Mouse (Mus musculus) cerebellum, adult (tissue): ENCODE data around the gene Fam98c.
"Not testable (repeated sequence)": the region's sequence is repeated elsewhere in the genome, so short reads cannot be mapped to it uniquely, and the experiment has no call there.

Source experiments
- ATAC-seq: cut with Nextera tagmentation; 2 replicates; pipeline ENCODE4 v1.9.2; 2017; ENCODE audit warnings: mild to moderate bottlenecking, moderate library complexity, mixed read lengths; ENCODE audit not compliant: insufficient number of reproducible peaks, low FRiP score, low TSS enrichment

Fam98c gene

GRCm38 (mm10) chr7:29155838-29156782 is at the start of gene Fam98c:
TSS of gene Fam98c (minus strand) at chr7:29156234.
- ATAC-seq = peak; percentile 80

- no peak for ATAC-seq
Observed at GRCm38 (mm10) chr7:29202577-29202976, 46.5 kb upstream of the Fam98c start.

GRCm38 (mm10) chr7:29194230-29194629 is 38.2 kb upstream of the Fam98c start:
- not testable (repeated sequence) for ATAC-seq

GRCm38 (mm10) chr7:29181323-29181722 is 25.3 kb upstream of the Fam98c start:
- not testable (repeated sequence) for ATAC-seq

GRCm38 (mm10) chr7:29180854-29181236 is 24.8 kb upstream of the Fam98c start:
- no peak for ATAC-seq

- ATAC-seq = peak; percentile 96
Observed at GRCm38 (mm10) chr7:29180077-29180853, 24.2 kb upstream of the Fam98c start, which contains the start of gene Psmd8. TSS of gene Psmd8 (minus strand) at chr7:29180701.

- no peak for ATAC-seq
Observed at GRCm38 (mm10) chr7:29179323-29179722, 23.3 kb upstream of the Fam98c start.

GRCm38 (mm10) chr7:29178106-29178505 is 22.1 kb upstream of the Fam98c start:
- no peak for ATAC-seq

GRCm38 (mm10) chr7:29172390-29173016 is 16.5 kb upstream of the Fam98c start:
- ATAC-seq = no peak

- ATAC-seq = no peak
Observed at GRCm38 (mm10) chr7:29171562-29172097, 15.6 kb upstream of the Fam98c start.

GRCm38 (mm10) chr7:29170755-29171561 is 14.9 kb upstream of the Fam98c start:
- ATAC-seq = no peak

- ATAC-seq = no peak; the same call in 1 of the 2 replicates
Observed at GRCm38 (mm10) chr7:29170066-29170754, 14.2 kb upstream of the Fam98c start, which contains the start of the genes Ggn and Spred3. TSS of gene Ggn (plus strand) at chr7:29170210. TSS of gene Spred3 (minus strand) at chr7:29170411.

GRCm38 (mm10) chr7:29169231-29170065 is 13.4 kb upstream of the Fam98c start:
- peak; percentile 80 for ATAC-seq

GRCm38 (mm10) chr7:29168791-29169230 is 12.8 kb upstream of the Fam98c start:
- ATAC-seq = no peak

- ATAC-seq = no peak
Observed at GRCm38 (mm10) chr7:29168121-29168695, 12.2 kb upstream of the Fam98c start.

- no peak for ATAC-seq
Observed at GRCm38 (mm10) chr7:29167656-29168055, 11.6 kb upstream of the Fam98c start.

GRCm38 (mm10) chr7:29162750-29163525 is 6.9 kb upstream of the Fam98c start:
- ATAC-seq = no peak
